Mouse (Mus musculus): Measurements from ENCODE around the gene Spout1.
A peak's percentile ranks its signal among the peaks of the same experiment; 100 is the strongest.

Gene Spout1

GRCm38 (mm10) chr2:30130156-30130555 is 48.1 kb downstream of the Spout1 start:
- no peak for DNase-seq (ENCODE audit: low read depth, low spot score)

- no peak for DNase-seq (ENCODE audit: low read depth, low spot score)
These were observed 49.5 kb downstream of the Spout1 start for GRCm38 (mm10) chr2:30128789-30129188.

- DNase-seq (ENCODE audit: low read depth, low spot score): peak; percentile 85
These were observed 53.6 kb downstream of the Spout1 start, which contains the start of gene Zer1 for GRCm38 (mm10) chr2:30124472-30125274. Zer1 (minus strand) TSS chr2:30124585.

- DNase-seq (ENCODE audit: low read depth, low spot score): no peak
These were observed 54.4 kb downstream of the Spout1 start for GRCm38 (mm10) chr2:30123729-30124471.

Measured in retina, adult 2 months (tissue).